Mouse (Mus musculus): ENCODE measurements at regions not wholly inside any gene's neighbourhood (a gene's known extent, or its start where the extent isn't known, plus 50 kb on each side); places are given as distances from the start of the nearest gene placed in this dataset.

GRCm38 (mm10) chr7:36513680-36514079, 184.2 kb upstream of the Tshz3 start:
- TF ChIP-seq CTCF (IDR thresholded peaks at IDR 0.05; ENCODE audit: low read depth, low read length) (no peak), TAL1 (conservative IDR thresholded peaks at IDR 0.05; ENCODE audit: low read depth, low read length) (no peak), POLR2AphosphoS5 (IDR thresholded peaks at IDR 0.05; ENCODE audit: insufficient replicate concordance, low read depth, low read length) (no peak), GATA1 (IDR thresholded peaks at IDR 0.05; ENCODE audit: borderline replicate concordance, low read length) (no peak), GATA2 (IDR thresholded peaks at IDR 0.05; ENCODE audit: borderline replicate concordance, low read depth, low read length) (no peak)

Data from G1E (cell line).